Mouse (Mus musculus): ENCODE measurements around the gene Pomp. TPM values are rescaled to one million over a fixed set of nuclear protein-coding genes. Genes with fewer than 3 reads are reported as not detected.

The Pomp gene
- polyA plus RNA-seq, 1 experiment: 1,212 TPM

GRCm38 (mm10) chr5:147824021-147824605 is 36.1 kb upstream of the Pomp start:
- no peak overlapping the region for H3K4me3 ChIP-seq (ENCODE audit: insufficient read depth, low read depth, low read length)
- H3K27ac ChIP-seq (ENCODE audit: insufficient read depth, low read depth, low read length): no peak overlapping the region
- peaks cover 9% of the 10 kb centered on the region; the same call in 1 of the 2 replicates for H3K4me1 ChIP-seq (ENCODE audit: control insufficient read depth, insufficient read depth, low read length)
- no peak for TF ChIP-seq CTCF (IDR thresholded peaks at IDR 0.05; ENCODE audit: insufficient read depth, low read depth, low read length)
- TF ChIP-seq POLR2A (IDR thresholded peaks at IDR 0.05; ENCODE audit: insufficient read depth, low read depth, low read length): no peak
- 86% methylated on average over 13 of the region's 13 CpGs for WGBS

GRCm38 (mm10) chr5:147825375-147825969 is 34.8 kb upstream of the Pomp start:
- H3K27ac ChIP-seq (ENCODE audit: insufficient read depth, low read depth, low read length): no peak overlapping the region
- 71% methylated on average over 22 of the region's 22 CpGs for WGBS
- H3K4me1 ChIP-seq (ENCODE audit: control insufficient read depth, insufficient read depth, low read length): peaks cover 9% of the 10 kb centered on the region; the same call in 1 of the 2 replicates
- H3K4me3 ChIP-seq (ENCODE audit: insufficient read depth, low read depth, low read length): no peak overlapping the region
- no peak for TF ChIP-seq CTCF (IDR thresholded peaks at IDR 0.05; ENCODE audit: insufficient read depth, low read depth, low read length)
- TF ChIP-seq POLR2A (IDR thresholded peaks at IDR 0.05; ENCODE audit: insufficient read depth, low read depth, low read length): no peak

- no peak overlapping the region for H3K27ac ChIP-seq (ENCODE audit: insufficient read depth, low read depth, low read length)
- no peak overlapping the region for H3K4me3 ChIP-seq (ENCODE audit: insufficient read depth, low read depth, low read length)
- peaks cover 9% of the 10 kb centered on the region; the same call in 1 of the 2 replicates for H3K4me1 ChIP-seq (ENCODE audit: control insufficient read depth, insufficient read depth, low read length)
- WGBS: 44% methylated on average over 9 of the region's 9 CpGs
- TF ChIP-seq POLR2A (IDR thresholded peaks at IDR 0.05; ENCODE audit: insufficient read depth, low read depth, low read length): no peak
- no peak for TF ChIP-seq CTCF (IDR thresholded peaks at IDR 0.05; ENCODE audit: insufficient read depth, low read depth, low read length)
These were observed 34.2 kb upstream of the Pomp start for GRCm38 (mm10) chr5:147826091-147826490.

- Histone ChIP-seq H3K4me3 (ENCODE audit: insufficient read depth, low read depth, low read length) (no peak overlapping the region), H3K27ac (ENCODE audit: insufficient read depth, low read depth, low read length) (no peak overlapping the region), H3K4me1 (ENCODE audit: control insufficient read depth, insufficient read depth, low read length) (peaks cover 9% of the 10 kb centered on the region; the same call in 1 of the 2 replicates)
- TF ChIP-seq POLR2A (IDR thresholded peaks at IDR 0.05; ENCODE audit: insufficient read depth, low read depth, low read length): no peak
- no peak for TF ChIP-seq CTCF (IDR thresholded peaks at IDR 0.05; ENCODE audit: insufficient read depth, low read depth, low read length)
- 79% methylated on average over 5 of the region's 5 CpGs for WGBS
These were observed 33.7 kb upstream of the Pomp start for GRCm38 (mm10) chr5:147826546-147826945.

- no peak overlapping the region for H3K27ac ChIP-seq (ENCODE audit: insufficient read depth, low read depth, low read length)
- no peak overlapping the region for H3K4me3 ChIP-seq (ENCODE audit: insufficient read depth, low read depth, low read length)
- 78% methylated on average over 8 of the region's 8 CpGs for WGBS
- TF ChIP-seq CTCF (IDR thresholded peaks at IDR 0.05; ENCODE audit: insufficient read depth, low read depth, low read length) (no peak), POLR2A (IDR thresholded peaks at IDR 0.05; ENCODE audit: insufficient read depth, low read depth, low read length) (no peak)
- peaks cover 12% of the 10 kb centered on the region; the same call in 1 of the 2 replicates for H3K4me1 ChIP-seq (ENCODE audit: control insufficient read depth, insufficient read depth, low read length)
These were observed 31.4 kb upstream of the Pomp start for GRCm38 (mm10) chr5:147828846-147829245.

- no peak overlapping the region for H3K4me3 ChIP-seq (ENCODE audit: insufficient read depth, low read depth, low read length)
- TF ChIP-seq POLR2A (IDR thresholded peaks at IDR 0.05; ENCODE audit: insufficient read depth, low read depth, low read length): no peak
- no peak for TF ChIP-seq CTCF (IDR thresholded peaks at IDR 0.05; ENCODE audit: insufficient read depth, low read depth, low read length)
- H3K4me1 ChIP-seq (ENCODE audit: control insufficient read depth, insufficient read depth, low read length): peaks cover 7% of the 10 kb centered on the region
- WGBS: 42% methylated on average over 14 of the region's 14 CpGs
- no peak overlapping the region for H3K27ac ChIP-seq (ENCODE audit: insufficient read depth, low read depth, low read length)
These were observed 27.4 kb upstream of the Pomp start for GRCm38 (mm10) chr5:147832842-147833241.

- H3K27ac ChIP-seq (ENCODE audit: insufficient read depth, low read depth, low read length): no peak overlapping the region
- TF ChIP-seq POLR2A (IDR thresholded peaks at IDR 0.05; ENCODE audit: insufficient read depth, low read depth, low read length): no peak
- TF ChIP-seq CTCF (IDR thresholded peaks at IDR 0.05; ENCODE audit: insufficient read depth, low read depth, low read length): no peak
- H3K4me1 ChIP-seq (ENCODE audit: control insufficient read depth, insufficient read depth, low read length): peaks cover 7% of the 10 kb centered on the region
- no peak overlapping the region for H3K4me3 ChIP-seq (ENCODE audit: insufficient read depth, low read depth, low read length)
- WGBS: 31% methylated on average over 17 of the region's 17 CpGs
These were observed 25.3 kb upstream of the Pomp start for GRCm38 (mm10) chr5:147834841-147835500.

- Histone ChIP-seq H3K4me3 (ENCODE audit: insufficient read depth, low read depth, low read length) (no peak overlapping the region), H3K27ac (ENCODE audit: insufficient read depth, low read depth, low read length) (no peak overlapping the region), H3K4me1 (ENCODE audit: control insufficient read depth, insufficient read depth, low read length) (peaks cover 4% of the 10 kb centered on the region; the same call in 1 of the 2 replicates)
- TF ChIP-seq POLR2A (IDR thresholded peaks at IDR 0.05; ENCODE audit: insufficient read depth, low read depth, low read length): no peak
- 79% methylated on average over 12 of the region's 12 CpGs for WGBS
These were observed 20.8 kb upstream of the Pomp start for GRCm38 (mm10) chr5:147839418-147839817.

- TF ChIP-seq POLR2A (IDR thresholded peaks at IDR 0.05; ENCODE audit: insufficient read depth, low read depth, low read length): no peak
- TF ChIP-seq CTCF (IDR thresholded peaks at IDR 0.05; ENCODE audit: insufficient read depth, low read depth, low read length): no peak
- no peak overlapping the region for H3K27ac ChIP-seq (ENCODE audit: insufficient read depth, low read depth, low read length)
- H3K4me1 ChIP-seq (ENCODE audit: control insufficient read depth, insufficient read depth, low read length): no peaks in the 10 kb centered on the region
- H3K4me3 ChIP-seq (ENCODE audit: insufficient read depth, low read depth, low read length): no peak overlapping the region
- WGBS: 44% methylated on average over 7 of the region's 7 CpGs
These were observed 16.9 kb upstream of the Pomp start for GRCm38 (mm10) chr5:147843340-147843739.

All from olfactory bulb, adult 2 months (tissue).